Mouse (Mus musculus) kidney, postnatal 4 days (tissue): ENCODE results near the gene Gm30302.
A peak's percentile ranks its signal among the peaks of the same experiment; 100 is the strongest.
"Not testable (repeated sequence)": the region's sequence is repeated elsewhere in the genome, so short reads cannot be mapped to it uniquely, and the experiment has no call there.

Experiments used
- DNase-seq, 2 experiments: peaks; one replicate each; pipeline ENCODE4 v3.0.0; 2021; ENCODE audit warnings: mixed read lengths in 2 of 2

Gm30302 gene

DNA sequence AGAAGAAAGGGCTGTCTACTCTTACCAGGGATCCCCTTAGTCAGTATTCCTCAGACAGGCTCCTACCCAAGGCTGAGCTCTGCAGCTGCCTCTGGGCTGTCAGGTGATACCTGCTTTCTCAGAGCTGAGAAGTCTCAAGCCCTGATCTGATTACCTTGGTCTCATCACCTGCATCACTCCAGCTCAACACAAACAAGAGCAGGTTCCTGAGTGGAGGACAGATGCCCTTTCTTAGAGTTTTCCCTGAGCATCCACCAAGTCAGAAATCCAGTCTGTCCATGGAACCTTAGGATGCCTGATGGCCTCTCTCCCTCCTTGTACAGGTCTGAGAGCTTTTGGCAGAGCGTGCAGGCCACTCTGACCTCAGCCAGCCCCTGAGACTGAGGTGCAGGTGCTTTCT is at the start of gene Gm30302:
Gene Gm30302 (minus strand): TSS at position 101 of the 400 bp plus-strand sequence.
- DNase-seq: no peak

DNA sequence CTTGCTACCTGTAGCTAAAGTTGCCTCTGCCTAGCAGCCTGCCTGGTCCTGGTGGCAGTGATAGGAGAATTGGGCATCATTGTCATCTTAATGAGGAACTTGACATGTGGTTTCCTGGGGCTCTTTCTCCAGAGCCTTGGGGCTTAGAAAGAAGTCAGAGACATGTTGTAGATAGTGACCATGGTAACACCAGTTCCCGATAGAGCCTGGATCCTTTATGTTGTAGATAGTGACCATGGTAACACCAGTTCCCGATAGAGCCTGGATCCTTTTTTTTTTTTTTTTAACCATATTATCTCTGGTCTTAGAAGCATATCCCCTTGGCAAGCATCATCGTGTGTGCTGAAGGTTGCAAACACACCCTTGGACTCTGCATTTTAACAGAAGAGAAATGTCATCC is 48.0 kb upstream of the Gm30302 start:
- no peak for DNase-seq

DNA sequence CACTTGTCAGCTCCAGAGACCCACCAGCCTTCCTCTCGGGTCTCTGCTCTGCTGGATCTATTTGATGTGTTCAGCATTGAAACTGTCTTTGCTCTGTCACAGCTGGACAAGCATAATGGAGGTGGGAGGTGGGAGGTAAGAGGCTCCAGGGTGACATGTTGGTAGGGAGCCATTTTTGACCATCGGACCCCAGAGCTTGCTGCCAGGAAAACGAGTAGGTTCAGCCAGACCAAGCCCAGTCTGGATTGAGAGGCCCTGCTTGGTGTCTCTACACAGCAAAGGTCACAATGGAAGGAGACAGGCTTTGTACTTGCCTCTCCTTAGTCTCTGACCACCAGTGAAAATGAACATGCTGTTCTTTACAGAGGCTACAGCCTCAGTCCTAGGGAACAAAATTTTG is 47.3 kb upstream of the Gm30302 start:
- no peak for DNase-seq

DNA sequence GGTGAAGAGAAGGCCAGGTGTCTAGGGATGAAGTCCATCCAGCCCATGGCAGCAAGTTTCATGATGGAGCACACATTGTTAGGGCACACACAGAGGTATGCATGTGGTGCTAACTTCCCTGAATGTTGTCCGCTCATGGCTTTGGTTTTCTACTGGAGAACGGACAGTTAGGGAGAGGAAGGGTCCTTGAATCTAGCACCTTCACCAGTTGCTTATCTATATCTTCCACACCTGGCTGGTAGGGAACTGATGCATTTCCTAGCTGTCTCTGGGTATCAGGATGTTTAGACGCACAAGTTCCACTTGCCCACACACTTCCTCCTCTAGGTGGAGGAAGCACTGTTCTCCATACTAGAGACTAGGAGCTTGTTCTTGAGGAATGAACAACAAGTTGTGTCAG is 46.9 kb upstream of the Gm30302 start:
- DNase-seq: no peak

DNA sequence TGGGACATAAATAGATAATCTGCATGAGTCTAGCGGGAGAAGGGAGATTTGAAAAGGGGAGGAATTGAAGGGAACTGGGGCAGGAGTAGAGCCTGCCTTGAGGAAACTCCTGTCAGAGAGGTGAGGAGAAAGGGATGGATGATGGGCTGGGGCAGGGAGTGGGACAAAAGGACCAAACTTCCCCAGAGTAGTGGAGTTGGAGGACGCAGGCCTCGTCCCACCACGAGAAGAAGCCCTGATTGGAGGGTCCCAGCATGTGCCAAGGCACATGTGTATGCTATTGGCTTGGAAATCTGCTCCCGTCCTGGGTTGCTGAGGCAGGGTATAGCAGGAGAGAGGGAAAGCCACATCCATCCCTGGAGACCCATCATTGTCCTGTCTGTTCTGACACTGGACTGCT is 45.3 kb upstream of the Gm30302 start:
- no peak for DNase-seq

DNA sequence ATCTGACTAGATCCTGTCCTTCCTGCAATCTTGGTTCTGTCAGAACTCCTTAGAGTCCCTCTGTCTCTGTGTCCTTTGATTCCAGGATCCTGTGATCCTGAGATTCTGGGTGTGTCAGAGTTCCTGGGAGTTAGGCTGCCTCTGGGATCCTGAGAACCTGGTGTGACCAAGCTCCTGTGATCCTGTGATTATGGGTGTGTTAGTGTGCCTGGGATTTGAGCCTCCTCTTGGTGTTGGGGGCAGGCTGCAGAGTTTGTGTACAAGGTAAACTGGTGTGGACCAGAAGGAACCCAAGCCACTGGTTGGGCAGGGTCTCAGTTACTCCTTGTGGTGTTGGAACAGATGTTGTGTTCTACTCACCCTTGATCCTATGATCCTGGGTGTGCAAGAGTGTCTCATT is 42.4 kb upstream of the Gm30302 start:
- no peak for DNase-seq

DNA sequence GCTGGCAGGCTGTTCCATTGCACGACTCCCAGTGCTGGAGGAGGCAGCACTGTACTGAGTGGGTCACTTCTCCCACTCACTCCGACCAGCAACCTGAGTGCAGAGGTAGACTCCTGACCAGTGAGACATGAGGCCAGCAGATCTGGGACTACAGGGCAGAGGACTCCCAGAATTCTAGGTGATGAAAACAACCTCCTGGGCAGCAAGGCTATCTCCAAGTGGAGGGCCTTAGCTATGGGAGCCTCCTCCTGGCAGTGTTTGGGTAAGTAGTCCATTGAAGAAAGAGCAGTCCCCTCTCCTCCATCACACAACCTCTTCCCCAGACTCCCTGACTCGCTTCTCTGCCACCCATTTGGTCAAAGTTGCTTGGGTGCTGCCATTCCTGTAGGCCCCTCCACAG is 31.6 kb upstream of the Gm30302 start:
- no peak for DNase-seq

DNA sequence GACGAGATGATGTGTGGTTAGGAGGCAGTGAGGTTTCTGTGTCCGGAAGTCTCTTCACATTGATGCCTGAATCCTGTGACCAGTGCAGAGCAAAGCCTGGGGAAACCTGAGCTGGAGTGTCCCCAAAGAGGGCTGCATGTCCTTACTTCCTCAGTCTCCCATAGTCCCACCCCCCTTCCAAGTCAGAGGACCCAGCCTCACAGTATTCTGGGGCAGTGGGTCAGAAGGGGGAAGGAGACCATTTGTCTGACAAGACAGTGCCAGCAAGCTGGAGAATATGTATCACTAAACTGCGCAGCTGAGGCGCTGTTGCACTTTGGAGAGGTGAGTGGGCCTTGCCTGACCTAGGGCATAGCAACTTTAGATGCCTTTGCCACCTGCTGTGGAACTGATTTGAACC is 26.5 kb upstream of the Gm30302 start:
- DNase-seq: no peak

DNA sequence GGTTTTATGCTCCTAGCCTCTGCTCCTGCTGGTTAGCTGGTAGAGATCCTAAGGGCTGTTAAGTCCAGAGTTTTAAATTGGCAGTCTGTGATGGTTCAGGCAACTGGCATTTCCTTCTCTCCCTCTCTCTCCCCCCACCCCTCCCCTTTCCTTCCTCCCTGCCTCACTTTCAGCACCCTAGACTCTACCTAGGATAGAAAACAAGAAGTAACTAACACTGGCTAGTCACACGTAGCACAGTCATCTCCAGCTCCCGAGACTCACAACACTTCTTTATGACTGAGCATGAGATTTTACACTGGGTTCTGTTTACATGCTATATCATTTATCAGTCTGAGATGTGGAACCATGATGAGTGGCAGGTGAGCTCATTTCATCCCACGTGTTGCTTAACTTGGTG is 16.2 kb upstream of the Gm30302 start:
- no peak for DNase-seq

DNA sequence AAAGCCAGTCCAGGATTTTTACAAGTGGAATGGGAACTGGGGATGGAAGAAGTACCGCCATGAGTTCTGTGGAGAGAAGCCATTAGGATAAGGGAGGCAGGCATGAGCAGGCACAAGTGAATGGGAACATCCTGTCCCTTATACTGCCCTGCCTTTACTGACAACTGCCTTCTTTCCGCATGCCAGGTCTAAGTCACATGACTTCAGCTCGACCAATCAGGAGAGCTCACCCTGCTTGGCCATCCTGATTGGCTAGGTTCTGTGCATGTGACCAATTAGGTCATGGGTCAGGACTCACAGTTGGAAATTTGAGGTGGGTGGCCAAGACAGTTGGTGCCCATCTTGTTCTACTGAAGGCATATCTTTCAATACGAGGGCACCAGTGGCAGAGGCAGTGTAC is 15.6 kb upstream of the Gm30302 start:
- DNase-seq: no peak

DNA sequence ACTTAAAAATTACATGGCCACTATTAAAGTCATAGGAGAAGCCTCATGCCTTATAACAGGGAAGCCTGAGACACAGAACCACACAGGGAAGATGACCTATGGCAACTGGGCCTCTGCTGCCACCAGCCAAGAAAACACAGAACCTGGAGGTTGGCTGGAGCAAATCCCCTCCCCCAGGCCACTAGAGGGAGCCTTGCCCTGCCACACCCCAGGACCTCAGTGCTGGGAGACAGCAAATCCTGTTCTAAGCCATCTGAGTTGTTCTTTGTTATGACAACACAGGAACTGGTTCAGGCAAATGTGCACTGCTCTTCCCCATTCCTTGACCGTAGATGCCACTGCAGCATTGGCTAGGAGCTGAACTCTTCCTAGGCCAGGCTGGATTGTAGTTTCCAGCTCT is 8.3 kb upstream of the Gm30302 start:
- peak in 1 of 2 experiments; percentile 10 for DNase-seq

DNA sequence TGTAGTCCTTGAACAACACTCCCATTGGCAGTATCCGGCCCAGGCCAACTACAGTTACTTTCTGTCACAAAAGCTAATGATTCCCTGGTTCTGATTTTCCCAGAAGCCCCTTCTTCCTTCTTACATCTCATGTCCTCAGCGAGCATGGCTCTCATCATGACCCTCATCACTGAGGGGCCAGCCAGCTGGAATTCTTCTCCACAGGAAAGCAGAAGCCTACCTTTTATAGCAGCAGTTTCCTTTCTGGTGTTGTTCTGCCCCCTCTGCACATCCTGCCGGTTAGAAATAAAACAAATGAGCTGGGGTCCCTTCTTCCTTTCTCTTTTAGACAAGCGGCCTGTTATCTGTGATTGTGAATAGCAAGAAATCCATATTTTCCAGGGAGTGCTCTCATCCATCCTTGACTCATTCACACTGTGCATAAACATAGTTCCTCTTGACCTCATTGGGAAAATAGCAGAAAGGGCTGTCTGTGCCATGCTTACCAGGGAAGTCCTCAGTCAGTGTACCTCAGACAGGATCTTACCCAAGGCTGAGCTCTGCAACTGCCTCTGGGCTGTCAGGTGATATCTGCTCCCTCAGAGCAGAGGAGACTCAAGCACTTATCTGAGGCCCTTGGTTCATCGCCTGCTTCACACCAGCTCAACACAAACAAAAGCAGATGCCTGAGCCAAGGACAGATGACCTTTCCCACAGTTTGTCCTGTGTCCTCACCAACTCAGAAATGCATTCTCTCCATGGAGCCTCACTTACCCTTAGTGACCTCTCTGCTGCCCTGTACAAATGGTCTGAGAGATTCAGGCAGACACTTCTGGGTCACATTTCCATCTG is 10.0 kb downstream of the Gm30302 start:
- DNase-seq: no peak

DNA sequence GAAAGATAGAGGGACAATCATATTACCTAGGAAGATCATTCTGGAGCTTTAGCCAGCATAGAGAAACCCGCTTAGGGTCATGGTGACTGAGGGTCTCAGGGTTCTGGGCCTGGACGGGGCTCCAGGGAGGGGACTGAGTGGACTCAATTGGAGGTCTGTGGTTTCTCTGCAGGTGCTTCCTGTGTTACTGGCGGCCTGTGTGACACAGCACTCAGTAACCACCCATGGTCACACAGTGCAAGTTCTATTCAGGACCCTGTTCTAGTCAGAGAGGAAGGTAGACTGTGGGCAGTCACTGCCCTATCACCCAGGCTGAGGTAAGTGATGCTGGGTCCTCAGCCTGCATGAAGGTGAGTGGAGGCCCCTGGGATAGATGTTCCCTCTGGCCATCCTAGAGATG is 14.9 kb downstream of the Gm30302 start:
- no peak for DNase-seq

DNA sequence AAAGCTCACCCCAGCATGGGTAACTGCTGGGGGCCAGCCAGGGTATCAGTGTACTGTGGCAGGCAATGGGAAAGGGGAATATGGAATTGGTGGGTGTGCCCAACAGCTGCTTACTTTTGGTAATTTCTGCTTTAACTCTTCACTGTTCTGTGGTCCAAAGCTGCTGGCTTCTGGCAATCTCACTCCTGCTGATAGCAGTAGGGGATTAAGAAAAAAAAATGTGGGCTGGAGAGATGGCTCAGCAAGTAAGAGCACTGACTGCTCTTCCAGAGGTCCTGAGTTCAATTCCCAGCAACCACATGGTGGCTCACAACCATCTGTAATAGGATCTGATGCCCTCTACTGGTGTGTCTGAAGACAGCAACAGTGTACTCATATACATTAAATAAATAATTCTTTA is 27.3 kb downstream of the Gm30302 start:
- not testable (repeated sequence) for DNase-seq

DNA sequence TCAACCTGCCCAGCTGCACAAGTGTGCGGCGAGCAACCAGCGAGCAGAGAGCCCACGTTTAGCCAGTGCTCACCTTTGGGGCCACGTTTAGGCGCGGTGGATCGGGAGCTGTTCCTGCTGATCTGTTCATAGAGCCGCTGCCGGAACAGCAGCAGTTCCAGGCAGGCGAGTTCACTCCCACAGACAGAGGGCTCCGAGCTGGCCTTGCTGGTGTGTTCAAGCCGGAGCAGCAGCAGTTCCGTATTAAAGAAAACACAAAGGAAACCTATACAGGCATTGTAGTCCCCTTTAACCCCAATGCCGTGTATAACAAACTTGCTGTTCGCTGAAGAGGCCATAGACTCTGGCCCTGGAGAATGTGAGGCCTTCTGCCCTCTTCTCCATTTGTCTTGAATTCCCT is 29.7 kb downstream of the Gm30302 start:
- DNase-seq: no peak

DNA sequence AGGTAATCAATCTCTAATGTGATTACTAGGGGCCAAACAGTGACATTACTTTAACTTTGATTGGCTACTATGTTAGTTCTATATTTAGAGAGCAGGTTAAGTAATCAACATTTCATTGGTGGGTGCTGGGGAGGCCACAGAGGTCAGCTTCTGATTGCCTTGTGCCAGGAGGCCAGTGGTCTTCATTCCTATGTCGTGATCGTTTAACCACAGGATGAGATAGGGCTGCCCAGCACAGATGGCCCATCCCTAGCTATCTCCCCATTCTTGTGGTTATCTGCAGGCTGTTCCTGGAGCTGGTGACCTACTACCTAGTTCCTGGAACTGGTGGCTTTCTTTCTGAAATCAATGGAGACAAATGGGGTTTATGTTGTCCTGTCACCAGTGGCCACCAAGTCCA is 30.8 kb downstream of the Gm30302 start:
- DNase-seq: no peak

DNA sequence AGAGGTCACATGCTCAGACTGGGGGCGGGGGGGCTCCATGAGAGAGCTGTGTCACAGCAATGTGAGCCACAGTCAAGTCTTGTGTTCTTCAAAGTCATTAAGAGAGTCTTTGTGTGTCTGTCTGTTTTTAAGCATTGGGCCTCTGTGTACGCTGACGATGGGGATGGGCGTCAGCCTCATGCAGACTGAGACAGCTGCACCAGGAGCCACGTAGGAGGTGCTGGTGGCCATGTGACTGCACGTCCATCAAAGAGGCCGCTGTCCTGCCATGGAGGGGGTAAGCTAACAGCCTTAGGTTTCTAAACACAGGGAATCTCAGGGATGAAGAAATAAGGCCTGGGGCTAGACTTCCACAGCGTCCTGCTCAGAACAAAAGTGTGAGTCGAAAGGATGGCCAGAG is 32.5 kb downstream of the Gm30302 start:
- no peak for DNase-seq

DNA sequence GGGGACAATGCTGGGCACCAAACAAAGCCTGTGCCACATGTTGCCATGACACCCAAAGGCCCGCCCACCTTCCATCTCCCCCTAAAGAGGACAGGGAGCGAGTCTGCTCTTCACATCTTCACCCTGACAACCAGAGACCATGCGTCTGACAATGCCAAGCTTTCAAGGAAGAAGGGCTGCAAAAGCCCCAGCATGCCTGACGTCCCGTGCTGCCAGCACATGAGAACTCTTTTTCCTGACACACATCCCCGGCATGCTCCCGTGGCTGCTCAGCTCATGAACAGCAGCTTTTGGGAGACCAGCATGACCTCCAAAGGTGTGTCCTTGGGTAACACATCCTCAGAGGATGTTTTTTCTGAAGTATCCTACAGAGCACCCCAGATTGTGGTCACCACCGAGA is 33.5 kb downstream of the Gm30302 start:
- no peak for DNase-seq

DNA sequence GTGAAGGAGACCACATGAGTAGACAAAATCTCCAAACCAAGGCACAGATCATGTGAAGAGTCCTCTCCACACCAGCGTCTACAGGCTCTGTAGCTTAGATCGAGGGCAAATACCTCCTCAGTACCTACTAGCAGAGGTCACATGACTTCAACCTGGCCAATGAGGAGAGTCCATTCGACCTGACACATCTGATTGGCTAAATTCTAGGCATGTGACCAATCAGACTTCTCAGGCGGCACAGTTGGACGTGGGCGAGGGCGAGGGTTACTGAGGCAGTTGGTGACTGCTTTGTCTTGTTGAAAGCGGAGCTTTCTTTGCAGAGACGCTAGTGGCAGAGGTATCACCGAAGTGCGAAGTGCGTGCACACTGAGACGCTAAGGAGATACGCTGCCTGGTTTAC is 36.6 kb downstream of the Gm30302 start:
- DNase-seq: no peak

DNA sequence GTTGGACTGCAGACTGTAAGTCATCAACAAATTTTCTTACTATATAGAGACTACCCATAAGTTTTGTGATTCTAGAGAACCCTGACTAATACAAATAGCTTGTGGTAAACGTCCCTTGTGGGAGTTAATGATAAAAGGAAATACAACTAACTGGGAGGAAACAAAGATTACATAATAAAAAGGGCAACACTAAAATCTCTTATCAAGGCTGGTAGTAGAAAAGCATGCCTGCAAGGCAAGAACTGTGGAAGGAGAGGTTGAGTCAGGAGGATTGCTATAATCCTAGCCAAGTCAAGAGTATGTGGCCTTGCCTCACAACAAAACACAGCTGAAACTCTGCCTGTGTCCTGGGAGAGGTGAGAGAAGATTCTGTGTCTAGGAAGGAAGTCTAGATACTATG is 38.1 kb downstream of the Gm30302 start:
- no peak for DNase-seq

DNA sequence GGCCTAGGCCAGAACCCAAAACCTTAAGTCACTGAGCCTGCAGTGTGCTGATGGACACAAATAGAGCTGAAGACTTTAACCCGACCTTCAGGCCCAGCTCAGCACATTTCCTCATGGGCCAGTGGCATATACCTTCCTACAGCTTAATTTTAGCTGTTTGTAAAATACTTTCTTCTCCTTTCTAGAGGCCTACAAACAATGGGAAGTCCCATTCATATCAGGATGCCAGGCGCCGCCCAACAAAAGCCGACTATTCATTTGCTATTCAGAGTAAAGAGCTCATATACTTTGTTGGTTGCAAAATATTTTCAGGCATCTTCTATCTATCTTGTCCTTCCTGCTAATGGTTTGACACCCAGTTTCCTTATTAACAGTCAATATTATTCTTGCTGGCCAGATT is 40.8 kb downstream of the Gm30302 start:
- DNase-seq: no peak

DNA sequence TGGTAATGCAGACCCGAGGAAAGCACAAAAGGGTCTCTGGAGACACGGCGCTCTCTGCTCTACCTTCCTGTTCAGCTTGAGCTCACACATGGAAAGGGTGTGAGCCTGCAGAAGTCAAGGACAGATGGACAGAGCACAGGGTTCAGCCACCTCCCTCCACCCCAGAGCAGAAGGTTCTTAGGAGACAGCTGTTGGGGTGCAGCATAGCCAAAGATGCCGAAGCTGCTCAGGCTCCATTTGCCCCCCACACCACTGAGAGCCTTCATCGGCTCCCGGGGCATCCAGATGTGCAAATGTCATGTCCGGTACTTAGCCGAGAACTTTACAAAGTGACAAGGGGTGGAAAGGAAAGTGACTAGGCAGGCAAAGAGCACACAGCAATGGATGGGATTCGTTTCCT is 42.2 kb downstream of the Gm30302 start:
- no peak for DNase-seq

DNA sequence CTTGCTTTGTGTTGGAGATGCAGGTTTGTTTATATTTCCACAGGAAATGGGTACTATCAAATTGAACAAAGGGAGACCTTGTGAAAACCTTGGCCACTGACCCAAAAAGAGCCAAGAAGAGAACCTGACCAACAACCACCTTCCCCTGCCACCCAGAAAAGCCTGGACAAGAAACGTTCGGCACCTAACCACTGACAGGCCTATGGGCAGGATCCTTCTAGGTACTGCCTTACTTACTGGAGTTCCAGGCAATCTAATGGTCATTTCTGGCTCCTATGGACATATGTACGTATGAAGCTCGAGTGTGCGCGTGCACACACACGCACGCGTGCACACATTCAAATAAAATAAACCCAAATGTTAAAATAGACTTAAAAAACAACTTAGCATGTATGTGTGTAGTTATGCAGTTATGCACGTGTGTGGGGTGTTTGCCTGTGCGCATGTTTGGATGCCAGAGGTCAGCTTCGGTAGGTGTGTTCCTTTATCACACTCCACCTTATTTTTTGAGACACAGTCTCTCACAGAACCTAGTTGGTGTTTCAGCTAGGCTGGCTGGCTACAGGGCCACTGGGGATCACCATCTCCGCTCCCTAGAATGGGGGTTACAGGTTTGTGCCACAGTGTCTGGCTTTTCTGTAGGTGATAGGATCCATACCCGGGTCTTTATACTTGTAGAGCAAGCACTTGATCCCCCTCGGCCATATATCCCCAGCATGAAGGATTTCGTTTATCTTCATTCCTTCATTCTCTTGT is 57.3 kb downstream of the Gm30302 start:
- no peak for DNase-seq

DNA sequence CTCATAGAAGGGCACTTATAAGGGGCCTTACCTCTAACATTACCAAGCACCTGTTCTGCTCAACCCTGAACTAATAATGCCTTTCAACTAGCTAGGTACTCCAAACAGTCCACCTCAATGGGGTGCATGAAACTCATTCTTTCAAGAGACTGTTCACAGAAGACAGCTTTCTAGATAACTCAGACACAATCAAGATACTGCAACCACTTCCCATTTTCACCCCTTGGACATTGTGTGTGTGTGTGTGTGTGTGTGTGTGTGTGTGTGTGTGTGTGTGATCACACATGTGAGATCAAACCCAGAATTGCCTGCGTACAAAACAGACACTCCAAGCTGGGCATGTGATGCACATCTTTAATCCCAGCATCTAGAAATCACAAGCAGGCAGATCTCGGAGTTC is 60.8 kb downstream of the Gm30302 start:
- no peak for DNase-seq

DNA sequence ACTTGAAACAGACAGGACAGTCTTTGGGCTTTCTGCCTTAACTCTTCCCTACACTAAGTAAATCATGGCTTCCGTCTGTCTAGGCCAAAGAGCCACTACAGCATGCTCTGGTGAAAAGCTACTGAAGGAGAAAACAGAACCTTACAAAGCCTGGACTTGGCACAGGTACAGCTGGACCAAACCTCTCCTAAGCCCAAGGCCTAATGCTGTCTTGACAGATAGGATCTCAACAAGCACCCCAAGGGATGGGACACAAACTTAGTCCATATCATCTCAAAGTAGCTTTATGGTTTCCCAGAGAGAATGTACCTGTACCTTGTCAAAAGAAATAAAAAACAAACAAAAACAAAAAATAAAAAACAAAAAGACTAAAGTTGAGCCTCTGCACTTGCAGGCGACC is 62.4 kb downstream of the Gm30302 start:
- no peak for DNase-seq
